Mouse (Mus musculus) liver, adult 2 months (tissue): ENCODE results near the gene Shank1.

ENCODE experiments used
- CTCF ChIP-seq: fragments of 200-500 bp; IDR thresholded peaks from 2 replicates; pipeline ENCODE4 v1.5.1; 2011; ENCODE audit warnings: low read depth, low read length, control low read depth
- POLR2A ChIP-seq: fragments of 200-500 bp; IDR thresholded peaks from 2 replicates; pipeline ENCODE4 v1.6.1; 2011; ENCODE audit warnings: low read length, control low read depth; ENCODE audit not compliant: insufficient read depth; ENCODE audit errors: extremely low read depth

GRCm38 (mm10) chr7:44398570-44398969 lies 88.5 kb downstream of the Shank1 start:
- TF ChIP-seq CTCF (peak; percentile 87), POLR2A (no peak)
